Mouse (Mus musculus) neural tube, embryonic 14.5 days (tissue): Measurements from ENCODE around the gene Zfp750. TPM values are rescaled to one million over a fixed set of nuclear protein-coding genes. Genes with fewer than 3 reads are reported as not detected.

Experiments
- ATAC-seq: fragments of 200-750 bp; cut with Nextera tagmentation; 2 replicates; pipeline ENCODE4 v1.8.0; 2017; ENCODE audit warnings: low read depth, mild to moderate bottlenecking, moderate TSS enrichment, moderate library complexity
- H3K27ac ChIP-seq: fragments of 300-500 bp; sonication (generic); 2 replicates; pipeline ENCODE4 v1.5.1; 2014; ENCODE audit warnings: low read depth, mild to moderate bottlenecking, control low read depth, low read length, moderate library complexity, mixed read lengths
- H3K27me3 ChIP-seq: fragments of 300-500 bp; sonication (generic); 2 replicates; pipeline ENCODE4 v1.6.1; 2014; ENCODE audit warnings: low read length; ENCODE audit not compliant: control insufficient read depth, insufficient read depth
- H3K36me3 ChIP-seq: fragments of 300-500 bp; sonication (generic); 2 replicates; pipeline ENCODE4 v1.6.1; 2014; ENCODE audit warnings: low read length, mixed read lengths; ENCODE audit not compliant: control insufficient read depth, insufficient read depth
- H3K4me1 ChIP-seq: fragments of 300-500 bp; sonication (generic); 2 replicates; pipeline ENCODE4 v1.6.1; 2014; ENCODE audit warnings: low read length; ENCODE audit not compliant: control insufficient read depth, insufficient read depth
- H3K4me2 ChIP-seq: fragments of 300-500 bp; sonication (generic); 2 replicates; pipeline ENCODE4 v1.6.1; 2014; ENCODE audit warnings: mild to moderate bottlenecking, low read depth, low read length, control low read depth
- H3K4me3 ChIP-seq: fragments of 300-500 bp; sonication (generic); 2 replicates; pipeline ENCODE4 v1.5.1; 2014; ENCODE audit warnings: low read depth, low read length, control low read depth, mixed read lengths
- H3K9ac ChIP-seq: fragments of 300-500 bp; sonication (generic); replicated peaks from 2 replicates; pipeline ENCODE4 v1.6.1; 2014; ENCODE audit warnings: low read depth, mild to moderate bottlenecking, control low read depth, low read length, mixed read lengths
- H3K9me3 ChIP-seq: fragments of 300-500 bp; sonication (generic); 2 replicates; pipeline ENCODE4 v1.6.1; 2016; ENCODE audit warnings: low read length; ENCODE audit not compliant: control insufficient read depth
- WGBS: fragments of 180-500 bp; shearing (Covaris S2); extraction: QIAGEN DNeasy Blood & Tissue Kit; methylation state at CpG from one replicate; pipeline ENCODE4 v1.1.7; 2014; 5-methylcytosine and 5-hydroxymethylcytosine counted together
- polyA plus RNA-seq: library from polyadenylated mRNA; unstranded; fragments of >200 nt; fragmentation: Nextera tagmentation; extraction: Ambion mirVana; gene quantifications from 2 replicates; pipeline ENCODE4 v1.2.1, GENCODE M21; 2014

The Zfp750 gene
- polyA plus RNA-seq, 1 experiment from 2014 or later: 0.32 TPM

- no peaks in the 10 kb centered on the region for H3K36me3 ChIP-seq
- H3K9ac ChIP-seq: no peak overlapping the region
- H3K27me3 ChIP-seq: no peaks in the 10 kb centered on the region
- peaks cover 11% of the 10 kb centered on the region for H3K4me1 ChIP-seq
- no peak overlapping the region for H3K4me3 ChIP-seq
- no peak for ATAC-seq
- 89% methylated on average over 7 of the region's 7 CpGs for WGBS
- H3K4me2 ChIP-seq: no peak overlapping the region
- H3K27ac ChIP-seq: no peak overlapping the region
- H3K9me3 ChIP-seq: no peaks in the 10 kb centered on the region
These were observed 570 bp upstream of the Zfp750 start for GRCm38 (mm10) chr11:121519703-121520102.

GRCm38 (mm10) chr11:121517687-121518465 is 1.3 kb downstream of the Zfp750 start:
- Histone ChIP-seq H3K9ac (no peak overlapping the region), H3K27ac (no peak overlapping the region), H3K36me3 (no peaks in the 10 kb centered on the region), H3K4me3 (no peak overlapping the region), H3K4me1 (peaks cover 11% of the 10 kb centered on the region), H3K9me3 (no peaks in the 10 kb centered on the region), H3K27me3 (no peaks in the 10 kb centered on the region), H3K4me2 (no peak overlapping the region)
- no peak for ATAC-seq
- 52% methylated on average over 17 of the region's 17 CpGs for WGBS

- 67% methylated on average over 3 of the region's 3 CpGs for WGBS
- no peaks in the 10 kb centered on the region for H3K36me3 ChIP-seq
- no peak for ATAC-seq
These were observed 2.2 kb downstream of the Zfp750 start for GRCm38 (mm10) chr11:121516906-121517305.

DNA sequence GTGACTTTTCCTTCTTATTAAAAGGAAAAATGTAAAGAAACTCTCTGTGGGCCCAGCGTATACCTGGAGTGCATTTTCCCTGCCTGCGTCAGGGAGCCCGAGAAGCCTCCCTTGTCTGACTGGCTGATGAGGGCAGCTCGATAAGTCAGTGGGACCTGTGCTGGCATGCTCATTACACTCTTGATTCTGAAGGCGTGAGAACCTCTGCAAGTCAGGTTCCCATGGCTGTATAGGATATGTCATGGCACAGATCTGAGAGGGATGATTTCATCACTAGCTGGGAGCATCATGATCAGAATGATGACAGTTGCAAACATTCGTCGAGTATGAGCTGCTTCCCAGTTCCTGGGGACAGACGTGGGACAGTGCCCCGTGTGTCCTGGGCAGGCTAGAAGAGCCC is 3.1 kb downstream of the Zfp750 start:
- no peak for ATAC-seq
- H3K27ac ChIP-seq: no peak overlapping the region
- no peak overlapping the region for H3K4me2 ChIP-seq
- H3K4me1 ChIP-seq: peaks cover 11% of the 10 kb centered on the region
- no peaks in the 10 kb centered on the region for H3K36me3 ChIP-seq
- H3K9me3 ChIP-seq: no peaks in the 10 kb centered on the region
- WGBS: 81% methylated on average over 9 of the region's 9 CpGs
- H3K27me3 ChIP-seq: no peaks in the 10 kb centered on the region
- H3K4me3 ChIP-seq: no peak overlapping the region
- no peak overlapping the region for H3K9ac ChIP-seq

More at GRCm38 (mm10) chr11:121516906-121517305, 2.2 kb downstream of the Zfp750 start:
- Histone ChIP-seq H3K27me3 (no peaks in the 10 kb centered on the region), H3K9ac (no peak overlapping the region), H3K4me1 (peaks cover 11% of the 10 kb centered on the region), H3K27ac (no peak overlapping the region), H3K9me3 (no peaks in the 10 kb centered on the region), H3K4me2 (no peak overlapping the region), H3K4me3 (no peak overlapping the region)

GRCm38 (mm10) chr11:121512896-121513572 is 6.1 kb downstream of the Zfp750 start:
- ATAC-seq: no peak
- Histone ChIP-seq H3K27me3 (no peaks in the 10 kb centered on the region), H3K36me3 (no peaks in the 10 kb centered on the region), H3K27ac (no peak overlapping the region), H3K9ac (no peak overlapping the region), H3K4me3 (no peak overlapping the region), H3K9me3 (no peaks in the 10 kb centered on the region), H3K4me2 (no peak overlapping the region), H3K4me1 (peaks cover 10% of the 10 kb centered on the region)
- 85% methylated on average over 8 of the region's 8 CpGs for WGBS

- Histone ChIP-seq H3K36me3 (no peaks in the 10 kb centered on the region), H3K9ac (no peak overlapping the region), H3K27me3 (no peaks in the 10 kb centered on the region), H3K27ac (no peak overlapping the region), H3K4me1 (no peaks in the 10 kb centered on the region), H3K4me2 (no peak overlapping the region), H3K4me3 (no peak overlapping the region), H3K9me3 (no peaks in the 10 kb centered on the region)
- WGBS: 74% methylated on average over 9 of the region's 9 CpGs
- no peak for ATAC-seq
These were observed 8.5 kb downstream of the Zfp750 start for GRCm38 (mm10) chr11:121510512-121511246.

DNA sequence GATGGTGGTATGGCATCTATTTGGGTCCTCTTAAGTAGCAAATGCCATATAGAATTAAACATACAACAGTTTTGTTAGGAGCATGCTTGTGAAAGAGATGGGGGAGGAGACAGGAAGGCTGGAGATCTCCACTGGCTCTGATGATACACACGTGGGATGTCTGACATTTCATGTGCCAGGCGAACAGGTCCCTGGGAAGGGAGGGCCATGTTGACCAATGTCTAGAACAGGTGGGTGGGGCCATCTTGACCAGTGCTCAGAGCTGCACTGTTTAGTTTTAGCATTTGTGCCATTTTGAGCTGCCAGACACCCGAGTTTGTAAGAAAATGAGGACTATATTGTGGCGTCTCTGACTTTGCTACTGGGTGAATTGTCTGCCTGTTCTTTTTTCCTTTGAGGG is 10.7 kb downstream of the Zfp750 start:
- Histone ChIP-seq H3K27me3 (no peaks in the 10 kb centered on the region), H3K4me3 (no peak overlapping the region), H3K27ac (no peak overlapping the region), H3K4me1 (no peaks in the 10 kb centered on the region), H3K4me2 (no peak overlapping the region), H3K9ac (no peak overlapping the region), H3K9me3 (no peaks in the 10 kb centered on the region), H3K36me3 (peaks cover 16% of the 10 kb centered on the region; the same call in 1 of the 2 replicates)
- WGBS: 85% methylated on average over 4 of the region's 4 CpGs
- ATAC-seq: no peak

- H3K4me3 ChIP-seq: no peak overlapping the region
- ATAC-seq: no peak
- no peak overlapping the region for H3K27ac ChIP-seq
- H3K4me2 ChIP-seq: no peak overlapping the region
- peaks cover 29% of the 10 kb centered on the region for H3K36me3 ChIP-seq
- H3K4me1 ChIP-seq: no peaks in the 10 kb centered on the region
- H3K27me3 ChIP-seq: no peaks in the 10 kb centered on the region
- WGBS: 82% methylated on average over 4 of the region's 4 CpGs
- H3K9ac ChIP-seq: no peak overlapping the region
- no peaks in the 10 kb centered on the region for H3K9me3 ChIP-seq
These were observed 16.9 kb downstream of the Zfp750 start for GRCm38 (mm10) chr11:121502000-121502860.
